Mouse (Mus musculus) spleen, adult 18-20 months (tissue): ENCODE results near the gene Ncoa3.
"Not testable (repeated sequence)": the region's sequence is repeated elsewhere in the genome, so short reads cannot be mapped to it uniquely, and the experiment has no call there.

Experiments
- DNase-seq, 2 experiments: peaks; one replicate each; pipeline ENCODE4 v3.0.0; 2022; ENCODE audit warnings: mixed read lengths in 2 of 2

Gene Ncoa3

GRCm38 (mm10) chr2:165992270-165993172 lies at the start of gene Ncoa3:
TSS of gene Ncoa3 (plus strand) at chr2:165992636.
- DNase-seq = peak; percentile 85 to 94

DNA sequence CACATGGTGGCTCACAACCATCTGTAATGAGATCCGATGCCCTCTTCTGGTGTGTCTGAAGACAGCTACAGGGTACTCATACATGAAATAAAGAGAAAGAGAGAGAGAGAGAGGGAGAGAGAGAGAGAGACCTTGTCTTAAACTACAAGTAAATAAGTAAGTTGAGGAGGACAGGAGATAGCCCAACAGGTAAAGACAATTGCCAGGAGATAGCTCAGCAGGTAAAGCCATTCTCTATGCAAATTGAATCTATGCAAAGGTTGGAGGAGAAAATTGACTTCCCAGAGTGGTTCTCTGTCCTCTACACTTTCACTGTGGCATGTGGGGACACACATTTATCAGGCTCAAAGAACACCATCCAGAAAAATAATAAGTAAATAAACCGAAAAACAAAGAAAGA lies 49.3 kb upstream of the Ncoa3 start:
- DNase-seq = no peak

GRCm38 (mm10) chr2:165944576-165945351 lies 47.7 kb upstream of the Ncoa3 start:
- no peak for DNase-seq

GRCm38 (mm10) chr2:165946046-165946564 lies 46.3 kb upstream of the Ncoa3 start:
- no peak for DNase-seq

DNA sequence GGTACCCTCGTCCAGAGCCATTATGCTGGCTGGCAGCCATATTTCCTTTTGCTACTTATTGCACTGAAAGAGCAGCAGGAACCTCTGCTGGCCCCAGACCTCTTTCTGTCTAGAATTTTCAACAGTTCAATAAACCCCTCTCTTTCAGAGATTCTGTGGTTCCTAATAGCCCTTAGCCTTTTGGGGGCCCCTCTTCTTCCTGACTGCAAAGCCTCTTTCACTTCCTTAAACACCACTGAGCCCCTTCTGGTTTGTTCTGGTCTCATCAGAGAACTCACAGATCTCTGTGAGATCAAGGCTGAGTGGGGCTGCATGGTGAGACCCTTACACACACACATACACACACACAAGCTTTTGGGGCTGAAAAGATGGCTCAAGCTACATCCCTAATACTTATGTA lies 44.4 kb upstream of the Ncoa3 start:
- DNase-seq = no peak

- DNase-seq = not testable (repeated sequence)
Measured at GRCm38 (mm10) chr2:165948785-165949184, 43.7 kb upstream of the Ncoa3 start.

- DNase-seq = peak in 1 of 2 experiments; percentile 39
Measured at GRCm38 (mm10) chr2:165949719-165950118, 42.7 kb upstream of the Ncoa3 start.

GRCm38 (mm10) chr2:165951432-165952068 lies 40.9 kb upstream of the Ncoa3 start:
- peak in 1 of 2 experiments; percentile 23 for DNase-seq

GRCm38 (mm10) chr2:165954872-165955271 lies 37.6 kb upstream of the Ncoa3 start:
- DNase-seq = peak; percentile 69 to 70

GRCm38 (mm10) chr2:165955386-165955785 lies 37.0 kb upstream of the Ncoa3 start:
- no peak for DNase-seq

DNA sequence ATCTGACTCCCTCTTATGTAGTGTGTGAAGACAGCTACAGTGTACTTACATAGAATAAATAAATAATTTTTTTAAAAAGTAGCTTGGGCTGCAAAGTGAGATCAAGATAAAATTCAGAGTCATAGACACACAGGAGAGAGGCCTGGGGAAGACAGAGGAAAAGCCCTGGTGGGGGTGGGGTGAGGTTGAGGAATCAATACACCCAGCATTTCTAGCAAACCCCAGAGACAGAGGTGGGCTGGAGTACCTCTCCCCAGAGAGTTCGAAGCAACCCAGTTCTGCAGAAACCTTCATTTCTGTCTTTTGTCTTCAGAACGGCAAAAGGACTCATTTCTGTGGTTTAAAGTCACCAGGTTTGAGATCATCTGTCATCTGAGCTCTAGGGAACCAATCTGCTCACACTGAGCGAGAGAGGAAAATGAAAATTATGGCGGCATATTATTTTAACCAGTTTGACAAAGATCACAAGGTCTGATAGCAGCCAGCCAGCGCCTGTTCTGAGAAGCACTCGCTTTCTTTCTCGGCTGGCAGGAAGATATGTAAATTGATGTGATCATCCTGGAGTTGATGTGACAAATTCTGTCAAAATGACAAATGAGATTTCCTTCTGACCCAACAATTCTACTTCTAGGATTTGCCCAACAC lies 36.2 kb upstream of the Ncoa3 start:
- no peak for DNase-seq

GRCm38 (mm10) chr2:165957257-165957828 lies 35.1 kb upstream of the Ncoa3 start:
- no peak for DNase-seq

DNA sequence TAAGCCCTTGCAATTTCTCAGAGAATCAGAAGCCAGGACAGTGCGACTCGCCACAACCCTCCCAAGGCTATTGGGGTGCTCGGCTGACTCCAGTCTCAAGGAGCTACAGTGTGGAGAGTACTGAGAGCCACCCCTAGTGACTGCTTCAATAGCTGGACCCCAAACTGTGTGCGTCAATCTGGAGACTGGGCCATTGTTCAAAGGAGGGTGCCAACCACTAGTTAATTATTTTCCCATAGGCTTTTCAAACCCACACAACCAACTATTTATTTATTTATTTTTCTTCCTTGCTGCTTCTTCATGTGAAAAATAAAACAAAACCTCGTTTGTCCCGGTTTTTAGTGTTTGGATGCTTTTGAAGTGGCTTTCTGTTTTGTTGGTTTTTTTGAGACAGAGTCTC lies 33.9 kb upstream of the Ncoa3 start:
- DNase-seq = no peak

GRCm38 (mm10) chr2:165960695-165961094 lies 31.7 kb upstream of the Ncoa3 start:
- no peak for DNase-seq

- no peak for DNase-seq
Measured at GRCm38 (mm10) chr2:165962824-165963223, 29.6 kb upstream of the Ncoa3 start.

GRCm38 (mm10) chr2:165964121-165964520 lies 28.3 kb upstream of the Ncoa3 start:
- no peak for DNase-seq

- DNase-seq = no peak
Measured at GRCm38 (mm10) chr2:165967076-165967475, 25.4 kb upstream of the Ncoa3 start.

GRCm38 (mm10) chr2:165967823-165968555 lies 24.4 kb upstream of the Ncoa3 start:
- peak in 1 of 2 experiments; percentile 38 for DNase-seq

DNA sequence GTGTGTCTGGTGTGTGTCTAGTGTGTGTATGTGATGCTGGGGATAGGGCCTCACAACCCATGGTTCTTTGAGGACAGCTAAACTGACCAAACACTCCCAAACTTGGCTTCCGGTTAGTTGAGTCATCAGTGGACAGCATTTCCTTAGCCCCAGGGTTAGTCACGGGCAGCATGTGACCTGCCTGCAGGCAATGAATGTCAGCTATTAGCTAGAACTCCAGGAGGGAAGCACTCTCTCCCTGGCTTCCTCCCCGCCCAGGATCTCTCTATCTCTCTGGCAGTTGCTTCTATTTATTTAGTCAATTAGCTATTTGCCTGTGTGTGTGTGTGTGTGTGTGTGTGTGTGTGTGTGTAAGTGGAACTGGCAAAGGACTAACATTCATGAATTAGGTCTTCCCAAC lies 23.6 kb upstream of the Ncoa3 start:
- DNase-seq = no peak

GRCm38 (mm10) chr2:165969391-165969790 lies 23.0 kb upstream of the Ncoa3 start:
- DNase-seq = no peak

DNA sequence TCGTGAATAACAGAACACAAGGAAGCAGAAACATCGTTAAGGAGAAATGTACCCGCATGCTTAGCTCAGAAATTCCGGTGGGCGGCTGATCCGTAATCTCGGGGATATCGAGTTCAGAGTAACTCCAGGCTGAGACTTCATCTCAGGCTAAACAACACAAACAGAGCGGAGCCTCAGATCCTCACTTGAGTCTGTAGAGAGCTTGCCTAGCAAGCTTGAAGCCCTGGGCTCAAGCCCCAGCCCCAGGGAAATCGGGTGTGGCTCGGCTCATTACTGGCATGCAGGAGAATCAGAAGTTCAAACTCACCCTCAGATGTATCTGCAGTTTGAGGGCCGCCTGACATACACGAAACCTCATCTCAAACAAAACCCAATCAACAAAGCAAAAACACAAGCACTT lies 22.5 kb upstream of the Ncoa3 start:
- DNase-seq = no peak
